Mouse (Mus musculus): ENCODE results near the gene Pard3. TPM values are rescaled to one million over a fixed set of nuclear protein-coding genes. Genes with fewer than 3 reads are reported as not detected.

Pard3 gene
- polyA plus RNA-seq, 1 experiment from 2014 or later, result 30.0 TPM

DNA sequence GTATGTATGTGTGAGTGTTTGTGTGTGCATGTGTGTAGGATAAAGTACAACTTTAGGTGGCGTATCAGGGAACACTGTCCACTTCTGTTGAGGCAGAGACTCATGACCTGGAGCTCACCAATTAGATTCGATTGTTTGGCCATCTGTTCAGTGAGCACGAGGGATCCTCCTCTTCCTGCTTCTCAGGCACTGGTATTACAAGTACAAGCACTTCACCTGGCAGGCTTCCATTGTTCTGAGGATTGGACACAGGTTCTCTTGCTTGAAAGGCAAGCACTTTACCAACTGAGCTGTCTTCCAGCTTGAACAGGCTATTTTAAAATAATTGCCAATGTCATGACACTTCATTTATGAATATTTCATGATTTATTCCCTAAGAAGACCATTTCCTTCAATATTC lies 88.0 kb downstream of the Pard3 start:
- Histone ChIP-seq H3K27me3 (ENCODE audit: control insufficient read depth, insufficient read depth, low read length) (no peaks in the 10 kb centered on the region), H3K9me3 (ENCODE audit: control insufficient read depth, low read length) (no peaks in the 10 kb centered on the region), H3K4me3 (ENCODE audit: low read depth, low read length) (no peak overlapping the region), H3K27ac (replicated peaks) (no peak overlapping the region), H3K4me1 (replicated peaks; ENCODE audit: control insufficient read depth, insufficient read depth) (no peaks in the 10 kb centered on the region), H3K36me3 (ENCODE audit: control insufficient read depth, insufficient read depth, low read length) (no peaks in the 10 kb centered on the region), H3K9ac (ENCODE audit: low read length) (no peak overlapping the region), H3K4me2 (replicated peaks; ENCODE audit: low read depth) (no peak overlapping the region)
- WGBS, result 57% methylated on average over 3 of the region's 3 CpGs
- ATAC-seq (ENCODE audit: low FRiP score, low TSS enrichment) (no peak), DNase-seq (ENCODE audit: low spot score) (no peak)
- TF ChIP-seq CTCF (IDR thresholded peaks at IDR 0.05; ENCODE audit: low read depth), result no peak
- TF ChIP-seq EP300 (optimal IDR thresholded peaks at IDR 0.05), result no peak

- H3K4me1 ChIP-seq (replicated peaks; ENCODE audit: control insufficient read depth, insufficient read depth), result no peaks in the 10 kb centered on the region
- no peak overlapping the region for H3K9ac ChIP-seq (ENCODE audit: low read length)
- no peaks in the 10 kb centered on the region for H3K9me3 ChIP-seq (ENCODE audit: control insufficient read depth, low read length)
- no peak overlapping the region for H3K4me3 ChIP-seq (ENCODE audit: low read depth, low read length)
- ATAC-seq (ENCODE audit: low FRiP score, low TSS enrichment) (no peak), DNase-seq (ENCODE audit: low spot score) (no peak)
- TF ChIP-seq EP300 (optimal IDR thresholded peaks at IDR 0.05) (no peak), CTCF (IDR thresholded peaks at IDR 0.05; ENCODE audit: low read depth) (no peak)
- H3K27ac ChIP-seq (replicated peaks), result no peak overlapping the region
- no peak overlapping the region for H3K4me2 ChIP-seq (replicated peaks; ENCODE audit: low read depth)
- no peaks in the 10 kb centered on the region for H3K27me3 ChIP-seq (ENCODE audit: control insufficient read depth, insufficient read depth, low read length)
- peaks cover 2% of the 10 kb centered on the region; the same call in 1 of the 2 replicates for H3K36me3 ChIP-seq (ENCODE audit: control insufficient read depth, insufficient read depth, low read length)
- 39% methylated on average over 8 of the region's 8 CpGs for WGBS
Measured at GRCm38 (mm10) chr8:127157087-127157486, 93.4 kb downstream of the Pard3 start.

- Histone ChIP-seq H3K4me2 (replicated peaks; ENCODE audit: low read depth) (no peak overlapping the region), H3K4me3 (ENCODE audit: low read depth, low read length) (no peak overlapping the region), H3K27ac (replicated peaks) (no peak overlapping the region), H3K9me3 (ENCODE audit: control insufficient read depth, low read length) (no peaks in the 10 kb centered on the region), H3K9ac (ENCODE audit: low read length) (no peak overlapping the region), H3K27me3 (ENCODE audit: control insufficient read depth, insufficient read depth, low read length) (no peaks in the 10 kb centered on the region), H3K4me1 (replicated peaks; ENCODE audit: control insufficient read depth, insufficient read depth) (no peaks in the 10 kb centered on the region), H3K36me3 (ENCODE audit: control insufficient read depth, insufficient read depth, low read length) (peaks cover 5% of the 10 kb centered on the region; the same call in 1 of the 2 replicates)
- ATAC-seq (ENCODE audit: low FRiP score, low TSS enrichment) (no peak), DNase-seq (ENCODE audit: low spot score) (no peak)
- 41% methylated on average over 3 of the region's 3 CpGs for WGBS
- TF ChIP-seq CTCF (IDR thresholded peaks at IDR 0.05; ENCODE audit: low read depth) (no peak), EP300 (optimal IDR thresholded peaks at IDR 0.05) (no peak)
Measured at GRCm38 (mm10) chr8:127159421-127159966, 95.8 kb downstream of the Pard3 start.

GRCm38 (mm10) chr8:127161854-127162253 lies 98.2 kb downstream of the Pard3 start:
- H3K4me2 ChIP-seq (replicated peaks; ENCODE audit: low read depth), result no peak overlapping the region
- no peaks in the 10 kb centered on the region for H3K9me3 ChIP-seq (ENCODE audit: control insufficient read depth, low read length)
- ATAC-seq (ENCODE audit: low FRiP score, low TSS enrichment) (0 out of 2 replicates have a peak, but pooled peaks have one; percentile 26), DNase-seq (ENCODE audit: low spot score) (no peak)
- H3K36me3 ChIP-seq (ENCODE audit: control insufficient read depth, insufficient read depth, low read length), result peaks cover 5% of the 10 kb centered on the region; the same call in 1 of the 2 replicates
- no peak overlapping the region for H3K4me3 ChIP-seq (ENCODE audit: low read depth, low read length)
- whole genome bisulfite sequencing, result 82% methylated on average over 7 of the region's 7 CpGs
- H3K27me3 ChIP-seq (ENCODE audit: control insufficient read depth, insufficient read depth, low read length), result no peaks in the 10 kb centered on the region
- no peaks in the 10 kb centered on the region for H3K4me1 ChIP-seq (replicated peaks; ENCODE audit: control insufficient read depth, insufficient read depth)
- TF ChIP-seq EP300 (optimal IDR thresholded peaks at IDR 0.05) (no peak), CTCF (IDR thresholded peaks at IDR 0.05; ENCODE audit: low read depth) (no peak)
- no peak overlapping the region for H3K9ac ChIP-seq (ENCODE audit: low read length)
- H3K27ac ChIP-seq (replicated peaks), result no peak overlapping the region

DNA sequence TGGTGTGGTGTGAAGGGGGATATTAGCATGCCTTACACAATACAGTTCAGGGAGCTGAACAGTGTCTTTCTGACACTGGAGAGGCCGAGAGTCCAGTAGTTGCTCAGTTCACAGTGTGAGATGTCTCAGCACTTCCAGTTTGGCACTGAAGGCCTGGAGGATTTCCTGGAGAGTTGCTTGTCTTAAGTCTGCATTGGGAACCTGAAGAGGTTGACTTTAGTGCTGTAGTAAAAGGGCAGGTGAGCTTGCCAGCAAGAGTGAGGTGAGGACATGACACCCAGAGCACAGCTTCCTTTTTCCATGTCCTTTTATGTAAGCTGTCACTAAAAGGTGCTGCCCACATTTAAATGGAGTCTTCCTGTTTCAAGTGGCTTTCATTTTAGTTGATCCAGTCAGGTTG lies 99.1 kb downstream of the Pard3 start:
- no peak for TF ChIP-seq EP300 (optimal IDR thresholded peaks at IDR 0.05)
- TF ChIP-seq CTCF (IDR thresholded peaks at IDR 0.05; ENCODE audit: low read depth), result no peak
- DNase-seq (ENCODE audit: low spot score) (no peak), ATAC-seq (ENCODE audit: low FRiP score, low TSS enrichment) (no peak)
- Histone ChIP-seq H3K4me2 (replicated peaks; ENCODE audit: low read depth) (no peak overlapping the region), H3K36me3 (ENCODE audit: control insufficient read depth, insufficient read depth, low read length) (peaks cover 5% of the 10 kb centered on the region; the same call in 1 of the 2 replicates), H3K4me3 (ENCODE audit: low read depth, low read length) (no peak overlapping the region), H3K9me3 (ENCODE audit: control insufficient read depth, low read length) (no peaks in the 10 kb centered on the region), H3K9ac (ENCODE audit: low read length) (no peak overlapping the region), H3K27me3 (ENCODE audit: control insufficient read depth, insufficient read depth, low read length) (no peaks in the 10 kb centered on the region), H3K4me1 (replicated peaks; ENCODE audit: control insufficient read depth, insufficient read depth) (no peaks in the 10 kb centered on the region), H3K27ac (replicated peaks) (no peak overlapping the region)
- WGBS, result 71% methylated on average over 1 of the region's 1 CpGs

DNA sequence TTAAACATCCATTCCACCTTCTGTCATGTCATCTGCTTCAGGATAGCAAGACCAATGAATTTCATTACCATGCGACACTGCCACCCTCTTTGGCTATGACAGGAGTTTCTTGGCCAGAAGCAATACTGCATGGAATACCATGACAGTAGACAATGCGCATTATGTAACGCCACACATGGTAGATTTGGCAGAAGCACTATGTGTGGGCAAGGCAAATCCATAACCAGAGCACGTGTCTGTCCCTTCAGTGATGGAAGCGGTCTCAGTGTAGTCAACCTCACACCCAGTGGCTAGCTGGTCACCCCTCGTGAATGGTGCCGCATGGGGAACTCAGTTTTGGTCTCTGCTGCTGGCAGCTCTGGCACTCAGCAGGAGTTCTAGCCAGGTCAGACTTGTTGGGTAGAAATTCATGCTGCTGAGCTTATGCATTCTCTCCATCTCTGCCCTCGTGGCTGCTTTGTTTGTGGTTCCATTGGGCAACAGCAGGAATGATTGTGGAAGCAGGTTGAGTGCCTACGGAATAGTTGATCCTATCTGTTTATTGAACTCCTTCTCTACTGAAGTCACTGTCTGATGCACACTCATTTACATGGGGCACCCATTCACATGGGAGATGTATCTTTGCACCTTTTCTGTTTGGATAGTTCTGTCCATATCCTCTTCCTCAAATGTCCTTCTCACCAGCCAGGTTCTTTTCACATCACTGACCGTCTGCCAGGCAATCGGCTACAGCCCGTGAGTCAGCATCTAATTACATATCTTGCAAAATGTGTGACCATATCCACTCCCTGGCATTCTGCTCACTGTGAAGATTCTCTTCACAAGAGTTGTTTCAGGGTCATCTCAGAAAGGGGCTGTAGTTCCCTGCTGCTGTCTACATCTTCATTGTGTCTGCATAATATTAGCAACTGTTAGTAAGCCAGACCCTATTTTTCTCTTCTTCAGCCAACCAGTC lies 100.9 kb downstream of the Pard3 start:
- Histone ChIP-seq H3K4me2 (replicated peaks; ENCODE audit: low read depth) (no peak overlapping the region), H3K27ac (replicated peaks) (no peak overlapping the region), H3K27me3 (ENCODE audit: control insufficient read depth, insufficient read depth, low read length) (no peaks in the 10 kb centered on the region), H3K4me3 (ENCODE audit: low read depth, low read length) (no peak overlapping the region), H3K36me3 (ENCODE audit: control insufficient read depth, insufficient read depth, low read length) (peaks cover 5% of the 10 kb centered on the region; the same call in 1 of the 2 replicates), H3K9ac (ENCODE audit: low read length) (no peak overlapping the region), H3K4me1 (replicated peaks; ENCODE audit: control insufficient read depth, insufficient read depth) (no peaks in the 10 kb centered on the region), H3K9me3 (ENCODE audit: control insufficient read depth, low read length) (no peaks in the 10 kb centered on the region)
- TF ChIP-seq CTCF (IDR thresholded peaks at IDR 0.05; ENCODE audit: low read depth), result no peak
- TF ChIP-seq EP300 (optimal IDR thresholded peaks at IDR 0.05), result no peak
- 90% methylated on average over 12 of the region's 12 CpGs for WGBS
- DNase-seq (ENCODE audit: low spot score) (no peak), ATAC-seq (ENCODE audit: low FRiP score, low TSS enrichment) (no peak)

Data from stomach, postnatal 0 days (tissue).